In genomic region chr11:69854680-69855079, GRCm38 (mm10) we compare ENCODE assay signal across 17 mouse cellular contexts. TPM values are rescaled to one million over a fixed set of nuclear protein-coding genes. Genes with fewer than 3 reads are reported as not detected.
A peak's percentile ranks its signal among the peaks of the same experiment; 100 is the strongest.
DNase-seq lines count a peak whose midpoint lies in the region; ATAC-seq and TF ChIP-seq lines count a peak whose summit lies in the region.
"Had no signal": no experiment of that assay in that cellular context is flagged by ENCODE, and none has a peak within 500 bp of the region (broad histone marks: within the 10 kb centered on the region; RNA-seq: fewer than 3 reads in every experiment).

No protein-coding gene starts in this region.

- peaks cover 7% of the 10 kb centered on the region; the same call in 1 of the 2 replicates for H3K4me1 ChIP-seq in spleen, adult 2 months (ENCODE audit: control insufficient read depth, insufficient read depth, insufficient read length)
- H3K4me1 ChIP-seq in limb, embryonic 12.5 days (replicated peaks), result peaks cover 14% of the 10 kb centered on the region
- H3K4me1 ChIP-seq in hindbrain, embryonic 12.5 days, result peaks cover 9% of the 10 kb centered on the region; the same call in 1 of the 2 replicates

- 57% methylated on average over 10 of the region's 10 CpGs for WGBS in spleen, adult 2 months
- 81% methylated on average over 10 of the region's 10 CpGs for WGBS in limb, embryonic 12.5 days
- 85% methylated on average over 10 of the region's 10 CpGs for WGBS in hindbrain, embryonic 12.5 days

- H3K27ac ChIP-seq in spleen, adult 2 months (ENCODE audit: insufficient read depth, low read length), result peak overlapping the region; percentile 35; the same call in 1 of the 2 replicates
- H3K27ac ChIP-seq in limb, embryonic 12.5 days, result peak overlapping the region; percentile 5; the same call in 1 of the 2 replicates
- H3K27ac ChIP-seq in hindbrain, embryonic 12.5 days, result no peak overlapping the region
- H3K27ac ChIP-seq: embryonic facial prominence, embryonic 15.5 days; kidney, embryonic 15.5 days; left cerebral cortex, adult 2 months; limb, embryonic 13.5 days; neural tube, embryonic 15.5 days had no signal

- H3K9me3 ChIP-seq in limb, embryonic 12.5 days, result no peaks in the 10 kb centered on the region
- H3K9me3 ChIP-seq in hindbrain, embryonic 12.5 days (replicated peaks), result no peaks in the 10 kb centered on the region
- H3K9me3 ChIP-seq: embryonic facial prominence, embryonic 15.5 days; kidney, embryonic 15.5 days; limb, embryonic 13.5 days; megakaryocyte, embryonic 14.5 days; neural tube, embryonic 15.5 days had no signal

- no peak overlapping the region for H3K9ac ChIP-seq in limb, embryonic 12.5 days (replicated peaks)
- no peak overlapping the region for H3K9ac ChIP-seq in hindbrain, embryonic 12.5 days
- H3K9ac ChIP-seq: embryonic facial prominence, embryonic 15.5 days; kidney, embryonic 15.5 days; limb, embryonic 13.5 days; neural tube, embryonic 15.5 days had no signal

- H3K36me3 ChIP-seq in spleen, adult 2 months (ENCODE audit: control insufficient read depth, insufficient read depth, low read length), result no peaks in the 10 kb centered on the region
- H3K36me3 ChIP-seq in limb, embryonic 12.5 days, result peaks cover 29% of the 10 kb centered on the region
- peaks cover 29% of the 10 kb centered on the region for H3K36me3 ChIP-seq in hindbrain, embryonic 12.5 days

- ATAC-seq in limb, embryonic 12.5 days (ENCODE audit: insufficient number of reproducible peaks, insufficient read depth, low FRiP score, low TSS enrichment, low read depth), result no peak
- ATAC-seq in hindbrain, embryonic 12.5 days (ENCODE audit: low FRiP score), result no peak

- no peaks in the 10 kb centered on the region for H3K27me3 ChIP-seq in spleen, adult 2 months (ENCODE audit: control insufficient read depth, insufficient read depth, low read length)
- peaks cover 32% of the 10 kb centered on the region for H3K27me3 ChIP-seq in limb, embryonic 12.5 days
- peaks cover 29% of the 10 kb centered on the region for H3K27me3 ChIP-seq in hindbrain, embryonic 12.5 days

- DNase-seq in heart, adult 11 months, result peak; percentile 93
- no peak for DNase-seq in heart, postnatal 10 days
- DNase-seq in spleen, adult 2 months (ENCODE audit: low read depth in 1 of 2, low spot score in 2 of 2), result no peak
- no peak for DNase-seq in spleen, adult 18-20 months
- no peak for DNase-seq in frontal cortex, postnatal 14 days (ENCODE audit: low spot score in 2 of 2)

- no peak overlapping the region for H3K4me2 ChIP-seq in limb, embryonic 12.5 days
- no peak overlapping the region for H3K4me2 ChIP-seq in hindbrain, embryonic 12.5 days (replicated peaks)
- H3K4me2 ChIP-seq: neural tube, embryonic 15.5 days had no signal

- TF ChIP-seq CTCF in spleen, adult 2 months (IDR thresholded peaks at IDR 0.05; ENCODE audit: extremely low read depth, insufficient read depth, insufficient read length, insufficient replicate concordance), result no peak

- intact Hi-C loops in heart, postnatal 10 days (cut with DNase I), result no loop called here

- no peak overlapping the region for H3K4me3 ChIP-seq in spleen, adult 2 months (ENCODE audit: extremely low read depth, insufficient read depth, insufficient read length)
- no peak overlapping the region for H3K4me3 ChIP-seq in limb, embryonic 12.5 days (replicated peaks)
- H3K4me3 ChIP-seq in hindbrain, embryonic 12.5 days, result no peak overlapping the region
- H3K4me3 ChIP-seq: embryonic facial prominence, embryonic 15.5 days; kidney, embryonic 15.5 days; left cerebral cortex, adult 2 months; limb, embryonic 13.5 days; megakaryocyte, embryonic 14.5 days; neural tube, embryonic 15.5 days had no signal

- TF ChIP-seq POLR2A in spleen, adult 2 months (IDR thresholded peaks at IDR 0.05; ENCODE audit: low read depth, low read length), result no peak

RNA-seq across cellular contexts. Expression of gene Tnk1, which starts 3.9 kb away (rescaled TPM):
- total RNA-seq in heart, postnatal 10 days (2021), result not detected
- polyA plus RNA-seq in spleen, adult 2 months (2012; rRNA removed), result 0.85 and 1.2 TPM in 2 replicates
- polyA plus RNA-seq in limb, embryonic 12.5 days (2016; fragmentation: Nextera tagmentation; extraction: Ambion mirVana), result 1.6 and 2.3 TPM in 2 replicates
- polyA plus RNA-seq in hindbrain, embryonic 12.5 days (2016; fragmentation: Nextera tagmentation; extraction: Ambion mirVana), result 0.57 and 1.4 TPM in 2 replicates
- total RNA-seq: gastrocnemius, postnatal 36 days had no signal

RNA-seq across cellular contexts. Expression of gene Plscr3, which starts 8.5 kb away (rescaled TPM):
- total RNA-seq in heart, postnatal 10 days (2021), result 10 to 100 TPM; 52.5 to 59.7 TPM
- polyA plus RNA-seq in spleen, adult 2 months (2012; rRNA removed), result 35.4 and 44.3 TPM in 2 replicates
- polyA plus RNA-seq in limb, embryonic 12.5 days (2016; fragmentation: Nextera tagmentation; extraction: Ambion mirVana), result 111 and 120 TPM in 2 replicates
- 74.9 and 87.3 TPM in 2 replicates for polyA plus RNA-seq in hindbrain, embryonic 12.5 days (2016; fragmentation: Nextera tagmentation; extraction: Ambion mirVana)

RNA-seq across cellular contexts. Expression of gene Tmem256, which starts 16.4 kb away (rescaled TPM):
- total RNA-seq in heart, postnatal 10 days (2021), result 100 to 1,000 TPM; 130 to 151 TPM
- 93.7 and 99.0 TPM in 2 replicates for polyA plus RNA-seq in spleen, adult 2 months (2012; rRNA removed)
- polyA plus RNA-seq in limb, embryonic 12.5 days (2016; fragmentation: Nextera tagmentation; extraction: Ambion mirVana), result 346 and 353 TPM in 2 replicates
- 268 and 314 TPM in 2 replicates for polyA plus RNA-seq in hindbrain, embryonic 12.5 days (2016; fragmentation: Nextera tagmentation; extraction: Ambion mirVana)

RNA-seq across cellular contexts. Expression of gene Nlgn2, which starts 17.1 kb away (rescaled TPM):
- total RNA-seq in heart, postnatal 10 days (2021), result 10 to 100 TPM; 13.6 TPM
- 9.1 and 10.2 TPM in 2 replicates for polyA plus RNA-seq in spleen, adult 2 months (2012; rRNA removed)
- 8.4 and 9.1 TPM in 2 replicates for polyA plus RNA-seq in limb, embryonic 12.5 days (2016; fragmentation: Nextera tagmentation; extraction: Ambion mirVana)
- 14.7 and 14.9 TPM in 2 replicates for polyA plus RNA-seq in hindbrain, embryonic 12.5 days (2016; fragmentation: Nextera tagmentation; extraction: Ambion mirVana)

RNA-seq across cellular contexts. Expression of gene Tmem95, which starts 23.1 kb away (rescaled TPM):
- not detected for total RNA-seq in heart, postnatal 10 days (2021)
- not detected in 2 replicates for polyA plus RNA-seq in spleen, adult 2 months (2012; rRNA removed)
- polyA plus RNA-seq in limb, embryonic 12.5 days (2016; fragmentation: Nextera tagmentation; extraction: Ambion mirVana), result not detected in 2 replicates
- polyA plus RNA-seq in hindbrain, embryonic 12.5 days (2016; fragmentation: Nextera tagmentation; extraction: Ambion mirVana), result not detected in 2 replicates
- total RNA-seq: adrenal gland, adult 18-20 months; gastrocnemius, postnatal 36 days; hematopoietic stem cell, adult 5-6 weeks; left cerebral cortex, adult 2 months had no signal
- polyA plus RNA-seq: cortical plate, adult 2 months; neural tube, embryonic 15.5 days had no signal
